Mouse (Mus musculus): ENCODE data around the gene Dram1. TPM values are rescaled to one million over a fixed set of nuclear protein-coding genes. Genes with fewer than 3 reads are reported as not detected.
"Not testable (repeated sequence)": the region's sequence is repeated elsewhere in the genome, so short reads cannot be mapped to it uniquely, and the experiment has no call there.

Dram1 gene
- total RNA-seq, 2 experiments from 2014 or later = 1.5 to 1.6 TPM

DNA sequence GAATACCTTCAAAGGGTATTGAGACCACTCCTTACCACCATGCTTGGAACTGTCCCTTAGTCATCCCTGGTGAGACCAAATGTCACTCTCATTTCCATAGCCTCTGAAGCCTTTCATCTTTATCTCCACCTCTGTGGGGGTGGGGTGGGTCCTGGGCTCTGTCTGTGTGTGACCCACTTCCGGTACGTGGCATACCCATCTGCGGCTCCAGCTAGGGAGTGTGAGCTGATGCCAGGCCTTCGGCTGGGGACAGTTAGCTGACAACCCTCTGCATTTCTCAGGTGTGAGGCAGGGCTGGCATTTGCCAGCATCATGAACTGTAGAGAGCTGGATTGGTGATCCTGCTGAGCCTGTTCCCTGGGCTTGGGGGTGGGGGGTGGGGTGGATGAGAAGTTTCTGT is 10.7 kb upstream of the Dram1 start:
- no peak for DNase-seq (ENCODE audit: low spot score in 2 of 2)

DNA sequence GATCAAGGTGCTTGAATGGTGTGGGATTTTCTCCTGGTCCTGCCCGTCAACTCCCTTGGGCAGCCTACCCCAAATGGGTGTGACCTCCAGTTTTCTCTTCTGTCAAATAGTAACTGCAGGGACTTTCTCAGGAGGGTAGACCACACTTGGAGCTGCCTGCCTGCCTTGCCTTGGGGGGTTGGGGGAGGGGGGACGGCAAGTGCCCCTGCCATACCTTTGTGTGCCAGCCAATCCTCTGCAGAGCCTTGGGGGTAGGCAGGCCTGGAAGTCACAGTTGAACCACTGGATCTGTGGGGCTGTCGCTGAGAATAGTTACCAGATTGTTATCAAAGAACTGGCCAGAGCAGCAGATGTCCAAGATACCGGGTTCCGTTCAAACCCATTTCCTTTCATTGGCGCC is 7.4 kb upstream of the Dram1 start:
- DNase-seq (ENCODE audit: low spot score in 2 of 2) = no peak

DNA sequence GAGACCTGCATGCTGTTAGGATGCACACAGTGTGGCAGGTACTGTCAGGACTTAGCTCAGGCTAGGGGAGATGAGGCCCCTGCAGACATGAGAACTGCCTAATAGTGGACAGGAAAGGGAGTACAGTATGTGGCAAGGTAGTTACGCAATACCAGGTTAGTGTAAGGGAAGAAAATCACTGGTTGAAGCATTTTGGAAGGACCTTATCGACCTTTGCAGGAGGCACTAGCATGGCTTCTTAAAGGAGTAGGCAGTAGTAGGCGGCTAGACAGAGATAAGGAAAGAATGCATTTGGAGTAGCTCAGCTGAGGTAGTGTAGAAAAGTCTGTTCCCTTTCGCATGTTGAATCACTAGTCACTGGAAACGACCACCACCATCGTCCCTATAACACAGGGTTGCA is 6.9 kb upstream of the Dram1 start:
- DNase-seq (ENCODE audit: low spot score in 2 of 2) = no peak

DNA sequence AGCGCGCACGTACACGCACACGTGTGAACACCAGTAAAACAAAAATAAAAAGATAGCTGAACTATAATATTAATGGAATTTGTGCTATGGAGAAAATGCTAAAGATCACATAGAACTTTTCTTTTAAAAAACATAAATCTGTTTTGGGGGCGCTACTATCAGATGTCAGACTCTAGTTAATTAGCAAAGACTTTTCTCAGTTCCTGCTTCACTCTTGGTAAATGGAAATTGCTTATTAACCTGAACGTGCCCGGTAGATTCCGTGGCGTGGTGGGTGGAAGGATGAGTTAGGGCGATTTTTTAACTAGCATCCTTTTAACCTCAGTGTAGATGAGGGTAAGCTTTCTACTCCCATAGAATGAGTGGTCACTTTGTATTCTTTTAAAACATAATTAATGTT is 6.4 kb upstream of the Dram1 start:
- no peak for DNase-seq (ENCODE audit: low spot score in 2 of 2)

DNA sequence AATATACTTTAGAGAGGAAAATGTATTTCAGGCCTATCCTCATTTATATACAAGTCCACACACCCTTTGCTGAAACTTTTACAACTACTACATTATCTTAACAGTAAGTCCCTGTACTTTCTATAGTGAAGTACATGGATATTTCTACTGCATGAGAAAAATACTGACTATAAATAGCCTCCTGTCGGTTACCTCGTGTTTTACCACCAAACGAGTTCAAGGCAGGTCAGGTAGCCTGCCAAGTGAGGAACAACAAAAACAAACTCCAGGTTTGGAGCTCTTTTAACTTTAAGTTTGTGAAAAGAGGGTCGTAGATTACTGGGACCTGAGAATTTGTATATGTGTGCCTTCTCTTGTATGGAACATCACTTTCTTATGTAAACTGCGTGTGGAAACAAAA is 5.2 kb upstream of the Dram1 start:
- DNase-seq (ENCODE audit: low spot score in 2 of 2) = no peak

DNA sequence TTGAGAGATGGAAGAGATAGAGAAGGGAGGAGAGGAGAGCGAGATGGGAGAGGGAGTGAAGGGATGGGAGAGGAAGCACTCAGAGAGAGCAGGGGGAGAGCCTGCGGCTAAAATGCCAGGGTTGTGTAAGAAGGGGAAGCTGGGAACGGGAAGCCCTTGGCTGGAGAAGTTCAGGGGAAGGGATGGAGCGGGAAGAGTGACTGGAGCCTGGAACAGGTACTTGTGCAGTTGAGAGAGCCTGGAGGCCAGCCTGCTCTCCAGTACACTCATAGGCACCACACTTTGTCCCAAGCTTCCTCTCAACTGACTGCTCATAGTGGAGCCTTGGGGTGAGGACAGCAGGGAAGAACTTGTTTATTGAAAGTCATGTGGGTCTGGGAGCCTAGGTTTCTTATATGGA is 4.6 kb upstream of the Dram1 start:
- DNase-seq (ENCODE audit: low spot score in 2 of 2) = no peak

DNA sequence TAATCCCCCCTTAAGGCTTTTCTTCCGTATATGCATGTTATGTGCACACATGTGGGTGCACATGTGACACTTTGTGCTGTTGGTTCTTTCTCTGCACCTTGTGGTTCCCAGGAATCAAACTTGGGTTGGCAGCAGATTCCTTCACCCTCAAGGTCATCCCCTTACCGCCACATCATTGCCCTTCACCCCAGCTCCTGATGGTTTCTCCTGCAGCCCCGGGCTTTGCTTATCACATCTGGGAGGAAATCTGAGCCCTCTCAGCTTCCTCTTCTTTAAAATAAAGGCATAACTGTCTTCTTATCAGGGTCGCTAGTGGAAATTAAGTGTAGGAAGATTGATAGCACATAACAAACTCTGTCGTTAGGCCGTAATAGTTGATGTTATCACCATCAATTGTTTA is 3.1 kb upstream of the Dram1 start:
- no peak for DNase-seq (ENCODE audit: low spot score in 2 of 2)

DNA sequence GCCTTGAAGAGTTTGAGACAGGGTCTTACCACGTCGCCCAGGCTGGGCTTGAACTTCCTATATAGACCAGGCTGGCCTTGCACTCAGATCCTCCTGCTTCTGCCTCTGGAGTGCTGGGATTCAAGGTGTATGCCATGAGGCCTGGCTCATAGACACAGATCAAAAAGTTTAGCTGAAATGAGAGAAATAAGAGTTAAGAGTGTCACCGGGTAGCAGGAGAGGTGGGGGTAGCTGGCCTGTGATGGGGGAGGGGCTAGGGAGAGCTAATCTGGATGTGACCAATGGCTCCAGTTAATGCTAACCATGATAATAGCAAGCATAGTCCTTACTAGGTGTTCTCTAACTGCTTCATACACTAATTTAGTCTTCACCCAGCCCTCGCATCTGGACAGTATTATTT is 2.4 kb upstream of the Dram1 start:
- DNase-seq (ENCODE audit: low spot score in 2 of 2) = no peak

DNA sequence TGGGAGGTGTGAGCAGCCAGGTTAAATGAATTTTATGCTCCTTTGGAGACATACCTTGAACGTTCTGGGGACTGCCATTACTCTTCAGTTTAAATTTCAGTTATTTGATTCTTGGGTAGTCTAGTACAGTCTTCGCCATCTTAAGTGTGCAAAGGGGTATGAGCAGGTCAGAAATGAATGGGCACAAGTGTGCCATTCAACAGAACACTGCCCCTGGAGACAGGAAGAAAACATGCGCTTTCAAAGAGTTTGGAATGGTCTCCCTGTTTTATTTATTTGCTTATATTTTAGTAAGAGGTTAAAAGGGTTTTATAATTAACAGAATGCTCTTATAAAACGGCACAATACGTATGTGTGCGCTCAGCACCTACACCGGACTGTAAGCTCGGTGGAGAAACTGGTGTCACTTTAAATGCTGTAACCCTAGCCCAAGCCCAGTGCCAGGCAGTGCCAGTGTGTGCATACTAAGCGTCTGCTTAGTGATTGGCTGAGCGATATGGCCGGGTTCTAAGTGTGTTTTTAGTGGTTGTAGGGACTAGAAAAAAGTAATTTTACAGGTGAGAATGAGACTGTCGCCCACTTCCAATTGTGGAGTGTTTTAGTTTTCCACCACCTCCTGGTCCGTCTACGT is 1.7 kb upstream of the Dram1 start:
- DNase-seq (ENCODE audit: low spot score in 2 of 2) = no peak

DNA sequence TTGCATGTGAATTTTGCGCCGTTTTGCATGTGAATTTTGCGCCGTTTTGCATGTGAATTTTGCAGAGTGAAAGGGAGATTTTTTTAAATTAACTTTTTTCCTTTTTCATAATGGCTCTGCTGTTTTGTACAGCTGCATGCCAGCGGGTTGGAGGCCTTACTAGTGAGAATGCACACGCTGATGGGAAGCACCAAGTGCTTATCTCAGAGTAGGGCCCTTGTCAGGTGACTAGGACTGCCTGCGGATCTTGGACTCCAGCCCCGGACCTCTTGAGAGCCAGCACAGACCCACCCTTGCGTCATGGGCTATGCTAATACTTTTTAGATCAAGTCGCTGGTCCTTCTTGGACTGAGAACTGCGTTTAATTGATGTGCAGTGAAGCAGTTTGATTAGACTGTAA is 1.1 kb upstream of the Dram1 start:
- no peak for DNase-seq (ENCODE audit: low spot score in 2 of 2)

DNA sequence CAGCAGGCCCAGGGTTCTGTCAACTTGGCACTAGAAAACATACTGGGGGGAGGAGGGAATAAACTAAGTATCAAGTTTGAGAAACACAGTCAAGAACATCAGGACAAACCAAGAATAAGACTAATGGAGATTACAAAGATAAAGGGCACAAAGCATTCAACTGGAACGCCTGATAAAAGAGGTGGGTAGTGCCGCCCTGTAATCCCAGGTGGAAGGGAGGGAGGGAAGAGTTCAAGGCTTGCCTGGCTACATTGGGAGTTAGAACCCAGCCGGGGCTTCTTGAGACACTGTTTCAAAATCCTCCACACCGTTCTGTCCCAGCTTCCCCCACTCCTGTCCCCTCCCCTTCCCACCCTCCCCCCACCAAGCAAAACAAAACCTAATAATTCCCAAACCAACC is 1.2 kb downstream of the Dram1 start:
- no peak for DNase-seq (ENCODE audit: low spot score in 2 of 2)

DNA sequence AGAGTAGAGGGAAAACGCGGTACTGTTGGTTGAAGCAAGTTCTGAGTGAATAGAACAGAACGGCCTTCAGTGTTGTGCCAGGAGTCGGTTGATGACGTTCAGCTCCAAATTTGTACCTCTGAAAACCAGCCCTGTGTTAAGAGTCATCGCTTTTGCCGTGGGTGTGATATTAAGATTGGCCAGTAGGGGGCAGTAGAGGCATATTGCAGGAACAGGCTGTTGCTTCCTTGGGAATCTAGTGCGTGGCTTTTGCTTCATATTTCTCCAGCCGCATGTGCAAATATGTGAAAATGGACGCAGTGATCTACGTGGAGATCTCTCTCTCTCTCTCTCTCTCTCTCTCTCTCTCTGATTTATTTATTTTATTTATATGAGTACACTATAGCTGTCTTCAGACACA is 2.1 kb downstream of the Dram1 start:
- DNase-seq (ENCODE audit: low spot score in 2 of 2) = peak; percentile 94 to 96

DNA sequence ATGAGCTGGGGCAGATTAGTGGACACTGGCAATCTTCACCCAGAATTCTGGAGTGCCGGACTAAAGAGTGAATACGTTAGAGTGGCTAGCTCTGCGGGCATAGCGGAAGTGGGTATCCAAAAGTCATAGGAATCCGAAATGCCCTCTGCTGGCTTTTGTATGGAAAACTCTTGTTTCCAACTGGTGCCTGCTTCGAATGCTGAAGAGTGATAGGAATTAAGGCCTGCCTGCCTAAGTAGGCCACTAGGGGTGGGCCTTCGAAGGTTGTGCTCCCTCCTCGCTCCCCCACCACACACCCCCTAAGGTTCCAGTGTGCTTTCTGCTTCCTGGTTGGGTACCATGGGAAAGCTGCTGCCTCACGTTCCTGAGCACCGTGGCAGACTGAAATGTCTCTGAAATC is 3.9 kb downstream of the Dram1 start:
- DNase-seq (ENCODE audit: low spot score in 2 of 2) = no peak

DNA sequence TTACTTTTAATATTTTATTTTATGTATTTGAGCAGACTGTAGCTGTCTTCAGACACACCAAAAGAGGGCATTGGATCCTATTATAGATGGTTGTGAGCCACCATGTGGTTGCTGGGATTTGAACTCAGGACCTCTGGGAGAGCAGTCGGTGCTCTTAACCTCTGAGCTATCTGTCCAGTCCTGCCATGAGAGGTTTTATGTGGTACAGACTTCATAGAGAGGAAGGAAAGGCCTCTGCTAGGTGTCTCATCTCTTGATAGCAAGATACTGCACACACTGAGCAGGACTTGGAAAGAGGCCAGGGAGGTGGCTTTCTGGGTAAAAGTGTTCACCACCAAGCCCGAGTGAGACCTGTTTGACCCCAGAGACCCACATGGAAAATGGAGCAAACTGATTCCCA is 5.9 kb downstream of the Dram1 start:
- not testable (repeated sequence) for DNase-seq (ENCODE audit: low spot score in 2 of 2)

DNA sequence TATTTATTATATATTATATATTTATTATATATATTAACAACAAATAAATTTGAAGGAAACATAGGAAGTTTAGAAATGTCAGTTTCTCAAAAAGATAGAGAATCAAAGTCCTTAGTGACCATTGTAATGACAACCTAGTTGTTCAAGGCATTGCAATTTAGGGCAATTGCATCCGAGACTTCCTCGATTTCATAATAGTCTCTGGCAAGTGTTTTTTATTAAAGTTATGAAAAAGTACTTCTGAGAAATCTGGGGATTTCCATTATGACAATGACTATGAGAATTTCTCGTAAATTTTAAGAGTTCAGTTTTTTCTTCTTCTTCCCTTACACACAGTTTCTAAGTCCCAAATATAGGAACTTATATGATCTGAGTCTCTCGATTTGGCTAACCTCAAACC is 6.4 kb downstream of the Dram1 start:
- no peak for DNase-seq (ENCODE audit: low spot score in 2 of 2)

DNA sequence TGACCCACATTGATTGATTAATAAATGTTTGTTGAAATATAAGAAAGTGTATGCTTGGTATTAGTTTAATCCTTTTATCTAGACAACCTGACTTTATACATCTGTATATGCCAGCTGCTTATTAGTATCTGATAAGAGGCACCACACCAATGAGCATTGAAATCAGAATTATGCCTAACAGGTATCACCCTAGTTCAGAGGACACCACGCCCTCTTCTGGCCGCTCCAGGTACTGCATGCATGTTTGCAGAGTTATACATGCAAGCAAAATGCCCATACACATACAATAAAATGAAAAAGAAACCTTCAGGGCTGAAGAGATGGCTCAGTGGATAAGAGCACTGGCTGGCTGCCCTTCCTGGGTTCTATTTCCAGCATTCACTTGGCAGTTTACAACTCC is 7.1 kb downstream of the Dram1 start:
- no peak for DNase-seq (ENCODE audit: low spot score in 2 of 2)

DNA sequence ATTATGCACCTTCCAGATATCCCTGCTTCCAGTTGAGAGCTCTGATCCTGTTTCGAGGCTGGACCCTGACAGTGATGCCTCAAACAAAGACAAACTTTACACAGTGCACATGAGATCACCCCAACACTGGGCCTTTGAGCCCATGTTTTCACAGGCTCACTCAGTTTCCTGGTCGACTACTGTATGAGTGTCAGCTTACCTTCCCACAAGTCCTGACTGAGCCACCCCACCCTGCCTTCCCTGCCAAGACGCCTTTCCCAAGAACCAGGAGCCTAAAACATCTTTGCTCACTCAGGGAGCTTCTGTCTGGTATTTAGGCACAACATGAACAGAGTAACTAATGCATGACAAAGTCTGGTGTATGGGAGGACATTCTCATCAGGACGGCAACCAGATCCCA is 9.6 kb downstream of the Dram1 start:
- DNase-seq (ENCODE audit: low spot score in 2 of 2) = no peak

DNA sequence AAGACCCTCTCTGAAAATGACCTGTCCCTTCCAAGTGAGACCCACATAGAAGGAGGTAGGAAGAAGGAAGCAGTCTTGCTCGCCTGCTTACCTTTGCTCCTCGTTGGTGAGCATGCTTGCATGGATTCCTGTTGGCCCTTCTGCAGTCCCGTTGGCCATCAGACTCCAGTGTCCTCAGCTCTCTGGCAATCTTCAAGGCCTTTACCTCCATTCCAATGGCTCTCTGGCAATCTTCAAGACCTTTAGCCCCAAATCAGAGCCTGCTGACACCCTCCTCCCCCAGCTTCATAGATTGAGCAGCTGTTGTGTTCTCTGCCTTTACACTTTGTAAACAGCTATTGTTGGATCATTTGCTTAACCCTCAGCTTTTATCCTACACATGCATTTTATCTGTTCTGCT is 14.7 kb downstream of the Dram1 start:
- no peak for DNase-seq (ENCODE audit: low spot score in 2 of 2)

DNA sequence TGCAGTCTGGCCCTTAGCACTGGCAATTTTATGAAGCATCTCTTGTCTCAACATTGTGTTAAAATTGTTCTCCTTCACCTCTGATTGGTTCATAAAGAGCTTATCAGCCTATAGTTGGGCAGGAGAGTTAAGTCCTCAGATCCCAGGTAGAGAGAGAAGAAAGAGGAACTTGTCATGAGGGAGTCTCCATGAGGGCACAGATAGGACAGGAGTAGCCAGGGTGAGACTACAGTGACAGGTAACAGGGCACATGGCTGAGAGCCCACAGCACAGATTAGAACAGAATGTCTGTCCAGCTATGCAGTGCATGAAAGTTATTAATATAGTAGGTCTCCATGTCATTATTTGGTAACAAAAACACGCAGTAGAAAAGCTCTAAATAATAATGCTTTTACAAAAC is 16.7 kb downstream of the Dram1 start:
- no peak for DNase-seq (ENCODE audit: low spot score in 2 of 2)

DNA sequence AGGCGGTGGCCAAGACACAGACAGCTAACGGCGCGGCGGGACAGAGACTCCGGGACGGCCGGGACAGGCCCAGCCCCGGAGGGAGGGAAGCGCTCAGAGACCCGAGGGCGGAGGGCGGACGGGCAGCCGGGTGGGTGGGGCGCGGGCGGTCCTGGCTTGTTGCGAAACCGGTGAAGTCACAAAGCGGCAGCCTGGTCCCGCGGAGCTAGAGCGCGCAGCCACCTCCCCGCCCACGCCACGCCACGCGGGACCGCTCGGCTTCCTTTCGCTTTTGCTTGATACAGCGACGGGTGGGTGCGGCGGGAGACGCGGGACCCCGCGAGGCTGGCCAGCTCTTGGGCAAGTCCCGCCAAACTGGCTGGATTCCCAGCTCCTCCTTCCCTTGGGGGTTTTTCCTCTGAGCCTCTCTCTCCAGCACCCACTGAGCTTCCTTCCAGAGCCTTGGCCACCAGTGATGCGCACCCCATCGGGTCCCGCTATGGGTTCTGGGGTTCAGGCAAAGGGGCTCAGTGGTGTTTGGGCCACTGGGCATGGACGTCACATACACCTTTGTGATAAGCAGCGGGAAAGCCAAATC is 21.8 kb downstream of the Dram1 start:
- peak; percentile 44 to 49 for DNase-seq (ENCODE audit: low spot score in 2 of 2)

DNA sequence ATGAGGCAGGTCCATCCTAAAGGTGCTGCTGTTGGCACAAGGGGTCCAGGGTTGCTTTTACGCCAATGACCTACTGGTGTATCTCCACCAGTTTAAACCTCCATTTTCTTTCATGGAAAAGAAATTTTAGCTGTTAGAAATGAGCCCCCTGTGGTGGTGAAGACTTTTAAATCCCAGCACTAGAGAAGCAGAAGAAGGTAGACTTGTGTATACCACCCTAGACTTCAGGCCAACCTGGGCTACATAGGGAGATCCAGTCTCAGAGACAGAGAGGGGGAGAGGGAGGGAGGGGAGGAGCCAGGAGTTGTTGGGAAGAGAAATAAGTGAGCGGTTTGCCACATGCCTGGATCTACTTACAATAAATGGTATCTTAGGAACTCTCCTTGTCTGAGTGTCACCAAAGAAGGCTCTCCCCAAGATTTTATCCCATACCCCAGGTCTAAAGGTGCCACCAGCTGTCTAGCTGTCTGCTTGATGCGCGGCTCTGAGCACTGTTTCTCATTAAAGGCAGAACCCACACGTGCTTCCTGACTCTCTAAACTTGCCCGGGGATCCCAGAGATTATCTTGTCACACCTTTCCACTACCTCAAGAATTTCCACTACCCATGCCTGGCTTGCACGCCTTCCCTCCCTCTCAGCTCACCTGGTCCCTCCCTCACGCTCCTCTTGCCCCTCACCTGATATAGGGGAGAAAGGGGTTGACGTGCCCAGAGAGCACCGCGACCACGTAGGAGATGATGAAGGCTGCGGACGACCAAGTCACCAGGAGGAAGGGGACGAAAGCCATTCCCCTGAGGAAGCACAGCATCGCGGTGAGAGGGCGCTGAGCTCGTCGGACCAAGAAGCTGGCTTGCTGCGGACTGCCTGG is 22.5 kb downstream of the Dram1 start:
- DNase-seq (ENCODE audit: low spot score in 2 of 2) = no peak

DNA sequence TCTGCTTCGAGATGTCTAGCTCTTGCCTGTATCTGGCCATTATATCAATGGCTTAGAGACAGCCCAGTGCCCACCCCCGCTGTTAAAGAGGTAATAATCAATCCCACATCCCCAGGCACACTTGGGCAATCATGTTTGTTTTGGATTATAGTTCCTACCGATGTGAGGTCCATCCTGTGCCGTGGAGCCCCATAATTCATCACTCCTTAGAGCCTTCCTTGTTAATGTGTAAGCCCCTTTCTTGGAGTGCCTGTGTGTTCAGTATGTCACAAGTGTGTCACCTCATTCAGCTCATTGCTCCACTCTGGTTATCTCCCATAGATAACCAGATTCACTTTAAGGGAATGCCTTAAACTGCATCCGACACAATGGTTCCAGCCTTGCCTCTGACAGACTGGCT is 24.3 kb downstream of the Dram1 start:
- DNase-seq (ENCODE audit: low spot score in 2 of 2) = no peak

DNA sequence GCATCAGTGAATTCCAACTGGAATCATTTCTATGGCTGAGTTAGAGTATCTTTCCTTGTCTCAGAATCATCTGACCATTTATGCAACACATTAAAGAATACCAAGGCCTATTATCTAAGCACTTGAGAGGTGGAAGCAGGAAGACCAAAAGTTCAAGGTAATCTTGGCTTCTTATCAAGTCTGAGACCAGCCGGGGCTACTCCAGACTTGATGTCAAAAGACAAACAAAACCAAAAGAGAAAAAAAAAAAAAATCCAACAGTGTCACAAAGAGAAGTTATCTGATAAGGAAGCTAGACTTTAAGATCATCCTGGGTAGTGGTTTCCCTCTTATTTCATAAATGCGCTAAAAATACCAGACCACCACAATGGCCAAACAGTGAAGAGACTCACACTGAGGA is 26.3 kb downstream of the Dram1 start:
- DNase-seq (ENCODE audit: low spot score in 2 of 2) = no peak

Data from layer of hippocampus, postnatal 14 days (tissue).